Comparison of ENCODE assay signal across 24 mouse cellular contexts in the genomic region with DNA sequence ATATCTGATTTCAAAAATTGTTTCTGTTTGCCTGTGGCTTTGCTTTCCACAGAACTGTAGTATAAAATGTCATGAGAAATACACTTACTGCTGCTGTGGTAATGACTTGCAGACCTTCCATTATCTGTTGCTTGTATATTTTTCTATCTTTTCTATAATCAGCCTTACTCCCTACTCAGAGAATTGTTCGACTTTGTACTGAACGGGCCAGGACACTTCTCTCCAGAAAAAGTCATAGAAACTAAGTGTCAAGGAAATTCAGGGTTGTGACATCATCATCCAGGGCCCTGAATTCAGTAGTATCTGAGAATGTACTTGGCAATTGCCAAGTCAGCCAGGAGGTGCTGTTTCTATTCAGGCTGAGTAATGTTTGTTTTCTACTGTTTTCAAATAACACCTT. TPM values are rescaled to one million over a fixed set of nuclear protein-coding genes. Genes with fewer than 3 reads are reported as not detected.
DNase-seq lines count a peak whose midpoint lies in the region; ATAC-seq lines count a peak whose summit lies in the region.
"Had no signal": no experiment of that assay in that cellular context is flagged by ENCODE, and none has a peak within 500 bp of the region (broad histone marks: within the 10 kb centered on the region; RNA-seq: fewer than 3 reads in every experiment).

No protein-coding gene starts in this region.

- no peaks in the 10 kb centered on the region for H3K36me3 ChIP-seq in heart, embryonic 11.5 days (ENCODE audit: control insufficient read depth, insufficient read depth, low read length)
- no peaks in the 10 kb centered on the region for H3K36me3 ChIP-seq in heart, embryonic 12.5 days
- no peaks in the 10 kb centered on the region for H3K36me3 ChIP-seq in liver, embryonic 11.5 days (ENCODE audit: control insufficient read depth, insufficient read depth, low read length)
- no peaks in the 10 kb centered on the region for H3K36me3 ChIP-seq in liver, embryonic 12.5 days
- H3K36me3 ChIP-seq in stomach, embryonic 16.5 days (ENCODE audit: control insufficient read depth, insufficient read depth, low read length), result no peaks in the 10 kb centered on the region
- H3K36me3 ChIP-seq: embryonic facial prominence, embryonic 12.5 days; forebrain, embryonic 10.5 days; heart, embryonic 13.5 days; hindbrain, embryonic 15.5 days; intestine, embryonic 15.5 days had no signal

- H3K4me1 ChIP-seq in heart, embryonic 11.5 days (ENCODE audit: control insufficient read depth, insufficient read depth, low read length), result no peaks in the 10 kb centered on the region
- no peaks in the 10 kb centered on the region for H3K4me1 ChIP-seq in heart, embryonic 12.5 days (replicated peaks)
- no peaks in the 10 kb centered on the region for H3K4me1 ChIP-seq in liver, embryonic 11.5 days (replicated peaks; ENCODE audit: control insufficient read depth, insufficient read depth, low read length)
- H3K4me1 ChIP-seq in liver, embryonic 12.5 days, result no peaks in the 10 kb centered on the region
- H3K4me1 ChIP-seq in stomach, embryonic 16.5 days (ENCODE audit: control insufficient read depth, insufficient read depth, low read length), result no peaks in the 10 kb centered on the region
- H3K4me1 ChIP-seq: embryonic facial prominence, embryonic 12.5 days; forebrain, embryonic 10.5 days; forebrain, embryonic 13.5 days; heart, embryonic 13.5 days; hindbrain, embryonic 15.5 days; intestine, embryonic 15.5 days had no signal

- H3K27ac ChIP-seq in heart, embryonic 11.5 days (ENCODE audit: low read depth, low read length), result no peak overlapping the region
- H3K27ac ChIP-seq in heart, embryonic 12.5 days (ENCODE audit: poor library complexity, severe bottlenecking), result no peak overlapping the region
- no peak overlapping the region for H3K27ac ChIP-seq in liver, embryonic 11.5 days (ENCODE audit: low read depth, low read length)
- H3K27ac ChIP-seq in liver, embryonic 12.5 days, result no peak overlapping the region
- no peak overlapping the region for H3K27ac ChIP-seq in stomach, embryonic 16.5 days (ENCODE audit: low read length)
- H3K27ac ChIP-seq: embryonic facial prominence, embryonic 12.5 days; forebrain, embryonic 10.5 days; forebrain, embryonic 13.5 days; heart, embryonic 13.5 days; hindbrain, embryonic 15.5 days; intestine, embryonic 15.5 days had no signal

- no peak overlapping the region for H3K4me3 ChIP-seq in heart, embryonic 11.5 days (ENCODE audit: low read depth, low read length)
- H3K4me3 ChIP-seq in heart, embryonic 12.5 days, result no peak overlapping the region
- no peak overlapping the region for H3K4me3 ChIP-seq in liver, embryonic 11.5 days (ENCODE audit: low read depth, low read length)
- H3K4me3 ChIP-seq in liver, embryonic 12.5 days, result no peak overlapping the region
- H3K4me3 ChIP-seq in stomach, embryonic 16.5 days (replicated peaks; ENCODE audit: low read length), result no peak overlapping the region
- H3K4me3 ChIP-seq: embryonic facial prominence, embryonic 12.5 days; forebrain, embryonic 10.5 days; forebrain, embryonic 13.5 days; heart, embryonic 13.5 days; hindbrain, embryonic 15.5 days; intestine, embryonic 15.5 days had no signal

- H3K9me3 ChIP-seq in heart, embryonic 11.5 days (replicated peaks; ENCODE audit: control insufficient read depth, low read length), result peaks cover 8% of the 10 kb centered on the region
- H3K9me3 ChIP-seq in heart, embryonic 12.5 days (replicated peaks), result peaks cover 22% of the 10 kb centered on the region
- 0 out of 2 replicates have a peak, but pooled peaks cover 5% of the 10 kb centered on the region for H3K9me3 ChIP-seq in liver, embryonic 11.5 days (ENCODE audit: control insufficient read depth, low read length)
- H3K9me3 ChIP-seq in liver, embryonic 12.5 days (replicated peaks), result no peaks in the 10 kb centered on the region
- no peaks in the 10 kb centered on the region for H3K9me3 ChIP-seq in stomach, embryonic 16.5 days (replicated peaks; ENCODE audit: control insufficient read depth, low read length)
- H3K9me3 ChIP-seq: hindbrain, embryonic 15.5 days; intestine, embryonic 15.5 days had no signal

- no peak overlapping the region for H3K4me2 ChIP-seq in heart, embryonic 11.5 days
- no peak overlapping the region for H3K4me2 ChIP-seq in heart, embryonic 12.5 days
- H3K4me2 ChIP-seq in liver, embryonic 11.5 days, result no peak overlapping the region
- H3K4me2 ChIP-seq in liver, embryonic 12.5 days, result no peak overlapping the region
- no peak overlapping the region for H3K4me2 ChIP-seq in stomach, embryonic 16.5 days (ENCODE audit: low read depth, low read length)
- H3K4me2 ChIP-seq: embryonic facial prominence, embryonic 12.5 days; forebrain, embryonic 13.5 days; heart, embryonic 13.5 days; hindbrain, embryonic 15.5 days; intestine, embryonic 15.5 days had no signal

- ATAC-seq in heart, embryonic 11.5 days (replicated peaks; ENCODE audit: insufficient number of reproducible peaks, low FRiP score, low TSS enrichment), result 0 out of 2 replicates have a peak, but pooled peaks have one; percentile 16
- no peak for ATAC-seq in heart, embryonic 12.5 days (ENCODE audit: insufficient number of reproducible peaks, low FRiP score)
- ATAC-seq in liver, embryonic 11.5 days (replicated peaks; ENCODE audit: low FRiP score), result 0 out of 2 replicates have a peak, but pooled peaks have one; percentile 21
- ATAC-seq in liver, embryonic 12.5 days, result no peak
- peak; percentile 56; the same call in 1 of the 2 replicates for ATAC-seq in stomach, embryonic 16.5 days (ENCODE audit: insufficient read depth, low FRiP score)
- ATAC-seq in CD4-positive, CD25-positive, alpha-beta regulatory T cell, adult 4 months, result no peak
- ATAC-seq: forebrain, embryonic 13.5 days; forebrain, embryonic 16.5 days; Patski had no signal

- no peak for DNase-seq in liver, embryonic 11.5 days (ENCODE audit: low spot score)
- no peak for DNase-seq in heart, adult 11 months
- DNase-seq: adrenal gland, postnatal 10 days; adrenal gland, postnatal 36 days; cerebellum, adult 18-20 months; cerebellum, adult 9-10 months; cerebellum, postnatal 14 days; gastrocnemius, postnatal 10 days; gastrocnemius, postnatal 36 days; heart, postnatal 14 days; heart, postnatal 4 days had no signal

- no peak overlapping the region for H3K9ac ChIP-seq in heart, embryonic 11.5 days (ENCODE audit: low read depth, low read length)
- H3K9ac ChIP-seq in heart, embryonic 12.5 days, result no peak overlapping the region
- H3K9ac ChIP-seq in liver, embryonic 11.5 days (ENCODE audit: low read depth, low read length), result no peak overlapping the region
- no peak overlapping the region for H3K9ac ChIP-seq in liver, embryonic 12.5 days
- H3K9ac ChIP-seq in stomach, embryonic 16.5 days (ENCODE audit: low read length), result no peak overlapping the region
- H3K9ac ChIP-seq: embryonic facial prominence, embryonic 12.5 days; forebrain, embryonic 13.5 days; heart, embryonic 13.5 days; hindbrain, embryonic 15.5 days; intestine, embryonic 15.5 days had no signal

- no peaks in the 10 kb centered on the region for H3K27me3 ChIP-seq in heart, embryonic 11.5 days (ENCODE audit: control insufficient read depth, insufficient read depth, low read length)
- H3K27me3 ChIP-seq in heart, embryonic 12.5 days (replicated peaks), result no peaks in the 10 kb centered on the region
- no peaks in the 10 kb centered on the region for H3K27me3 ChIP-seq in liver, embryonic 11.5 days (replicated peaks; ENCODE audit: control insufficient read depth, insufficient read depth, low read length)
- no peaks in the 10 kb centered on the region for H3K27me3 ChIP-seq in liver, embryonic 12.5 days (replicated peaks)
- no peaks in the 10 kb centered on the region for H3K27me3 ChIP-seq in stomach, embryonic 16.5 days (ENCODE audit: control insufficient read depth, insufficient read depth, low read length)
- H3K27me3 ChIP-seq: embryonic facial prominence, embryonic 12.5 days; forebrain, embryonic 13.5 days; heart, embryonic 13.5 days; hindbrain, embryonic 15.5 days; intestine, embryonic 15.5 days; Patski had no signal

- 74% methylated on average over 2 of the region's 2 CpGs for WGBS in heart, embryonic 11.5 days (ENCODE audit: insufficient replicate concordance)
- WGBS in heart, embryonic 12.5 days, result 63% methylated on average over 2 of the region's 2 CpGs
- 75% methylated on average over 2 of the region's 2 CpGs for WGBS in liver, embryonic 11.5 days
- WGBS in liver, embryonic 12.5 days (ENCODE audit: insufficient replicate concordance), result 55% methylated on average over 2 of the region's 2 CpGs
- 80% methylated on average over 2 of the region's 2 CpGs for WGBS in stomach, embryonic 16.5 days

RNA-seq across cellular contexts. Expression of a gene that starts 24.9 kb away (rescaled TPM):
- polyA plus RNA-seq in heart, embryonic 11.5 days (2014; fragmentation: Nextera tagmentation; extraction: Ambion mirVana), result 18.4 and 19.4 TPM in 2 replicates
- 18.6 and 18.7 TPM in 2 replicates for polyA plus RNA-seq in heart, embryonic 12.5 days (2016; fragmentation: Nextera tagmentation; extraction: Ambion mirVana)
- 35.6 and 39.6 TPM in 2 replicates for polyA plus RNA-seq in liver, embryonic 11.5 days (2014; fragmentation: Nextera tagmentation; extraction: Ambion mirVana)
- polyA plus RNA-seq in liver, embryonic 12.5 days (2016; fragmentation: Nextera tagmentation; extraction: Ambion mirVana), result 31.0 and 33.4 TPM in 2 replicates
- polyA plus RNA-seq in stomach, embryonic 16.5 days (2015; fragmentation: Nextera tagmentation; extraction: Ambion mirVana), result 21.3 and 22.7 TPM in 2 replicates
- 10 to 100 TPM; 24.1 to 33.1 TPM for polyA plus RNA-seq in CD4-positive, CD25-positive, alpha-beta regulatory T cell, adult 4 months (2017; shearing (Covaris generic))

Comparison
In these comparisons a context has a peak if more than half of its experiments do, and no peak if none do; other contexts are left out.
1. ATAC-seq: peak in heart, embryonic 11.5 days (single experiment), liver, embryonic 11.5 days (single experiment) and stomach, embryonic 16.5 days (single experiment); none in heart, embryonic 12.5 days (single experiment), liver, embryonic 12.5 days (single experiment) and CD4-positive, CD25-positive, alpha-beta regulatory T cell, adult 4 months (single experiment).